Mouse (Mus musculus) embryonic facial prominence, embryonic 14.5 days (tissue): ENCODE results near the gene Scrn2. TPM values are rescaled to one million over a fixed set of nuclear protein-coding genes. Genes with fewer than 3 reads are reported as not detected.
A peak's percentile ranks its signal among the peaks of the same experiment; 100 is the strongest.

Experiments
- ATAC-seq: fragments of 200-750 bp; cut with Nextera tagmentation; 2 replicates; pipeline ENCODE4 v1.8.0; 2017; ENCODE audit warnings: low read depth, moderate number of reproducible peaks, moderate TSS enrichment
- DNase-seq: peaks from one replicate; pipeline ENCODE4 v3.0.0-alpha.2; 2015; ENCODE audit warnings: low spot score
- H3K27ac ChIP-seq: fragments of 300-500 bp; sonication (generic); replicated peaks from 2 replicates; pipeline ENCODE4 v1.5.1; 2014; ENCODE audit warnings: low read depth, mild to moderate bottlenecking, low read length, moderate library complexity
- H3K27me3 ChIP-seq: fragments of 300-500 bp; sonication (generic); replicated peaks from 2 replicates; pipeline ENCODE4 v1.6.1; 2014; ENCODE audit warnings: low read length; ENCODE audit not compliant: control insufficient read depth, insufficient read depth
- H3K36me3 ChIP-seq: fragments of 300-500 bp; sonication (generic); 2 replicates; pipeline ENCODE4 v1.6.1; 2014; ENCODE audit warnings: low read length, mixed read lengths; ENCODE audit not compliant: control insufficient read depth, insufficient read depth
- H3K4me1 ChIP-seq: fragments of 300-500 bp; sonication (generic); 2 replicates; pipeline ENCODE4 v1.6.1; 2014; ENCODE audit warnings: antibody characterized with exemption, low read length; ENCODE audit not compliant: control insufficient read depth, insufficient read depth
- H3K4me2 ChIP-seq: fragments of 300-500 bp; sonication (generic); 2 replicates; pipeline ENCODE4 v1.6.1; 2014; ENCODE audit warnings: low read depth, mild to moderate bottlenecking, low read length, moderate library complexity, mixed read lengths
- H3K4me3 ChIP-seq: fragments of 300-500 bp; sonication (generic); 2 replicates; pipeline ENCODE4 v1.5.1; 2014; ENCODE audit warnings: low read depth, mild to moderate bottlenecking, low read length
- H3K9ac ChIP-seq: fragments of 300-500 bp; sonication (generic); 2 replicates; pipeline ENCODE4 v1.6.1; 2014; ENCODE audit warnings: low read depth, mild to moderate bottlenecking, low read length, moderate library complexity, mixed read lengths
- H3K9me3 ChIP-seq: fragments of 300-500 bp; sonication (generic); 2 replicates; pipeline ENCODE4 v1.6.1; 2016; ENCODE audit warnings: low read length; ENCODE audit not compliant: control insufficient read depth
- WGBS: fragments of 180-500 bp; shearing (Covaris S2); extraction: QIAGEN DNeasy Blood & Tissue Kit; methylation state at CpG from one replicate; pipeline ENCODE4 v1.1.7; 2014; 5-methylcytosine and 5-hydroxymethylcytosine counted together
- polyA plus RNA-seq: library from polyadenylated mRNA; unstranded; fragments of >200 nt; fragmentation: Nextera tagmentation; extraction: Ambion mirVana; gene quantifications from 2 replicates; pipeline ENCODE4 v1.2.1, GENCODE M21; 2014

Scrn2 gene
- polyA plus RNA-seq, 1 experiment from 2014 or later: 14.7 TPM

DNA sequence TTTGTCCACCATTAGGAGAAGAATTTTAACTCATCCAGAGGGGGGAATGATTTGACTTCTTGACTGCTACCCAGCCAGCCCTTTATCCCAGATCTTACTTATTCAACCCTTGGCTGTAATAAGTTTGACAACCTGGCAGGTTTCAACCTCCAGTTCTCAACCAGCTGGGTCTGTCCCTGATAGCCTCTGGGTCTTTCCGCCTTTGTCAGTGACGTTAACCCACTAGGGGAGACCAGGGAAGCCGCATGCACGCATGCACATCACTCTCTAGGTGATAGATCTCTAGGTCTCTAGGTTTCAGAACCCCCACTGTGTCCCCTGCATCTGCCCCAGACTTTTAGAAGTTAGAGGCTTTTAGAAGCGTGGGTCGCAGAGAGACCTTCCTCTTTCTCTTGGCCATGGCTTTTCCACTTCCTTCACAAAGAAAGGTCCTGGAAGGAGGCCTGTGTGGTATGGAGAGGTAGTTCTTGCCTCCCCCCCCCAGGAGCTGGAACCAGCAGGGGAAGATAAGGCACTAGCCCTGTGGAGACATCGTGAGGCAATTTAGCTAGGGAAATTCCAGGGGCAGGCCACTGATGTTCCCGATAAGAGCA, 20.4 kb upstream of the Scrn2 start:
- no peak for ATAC-seq

DNA sequence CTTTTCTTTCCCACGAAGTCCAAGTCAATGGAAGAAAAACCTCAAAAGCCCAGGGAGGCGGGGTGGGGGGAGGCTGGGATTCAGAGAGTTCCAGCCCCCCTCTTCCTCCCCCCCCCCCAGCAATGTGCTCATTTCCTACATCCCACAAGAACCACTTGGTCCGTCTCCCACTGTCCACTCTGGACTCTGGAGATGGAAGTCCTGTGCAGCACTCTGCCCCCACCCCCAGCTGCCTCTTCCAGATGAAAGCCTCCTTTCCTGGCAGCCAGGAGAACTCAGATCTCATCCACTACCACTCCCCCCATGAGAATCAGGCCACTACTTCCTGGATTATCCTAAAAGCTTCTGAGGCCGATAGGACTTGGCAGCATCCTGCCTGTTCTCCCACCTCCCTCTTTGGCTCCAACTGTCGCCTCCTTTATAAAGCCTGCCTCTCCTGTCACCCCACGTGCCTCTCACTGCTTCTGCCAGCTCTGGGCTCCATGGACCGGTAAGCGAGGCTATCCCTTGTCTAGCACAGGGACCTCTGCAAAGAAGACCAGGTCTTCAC, 16.5 kb upstream of the Scrn2 start, which contains the start of gene Sp6:
Gene Sp6 (plus strand): TSS at position 274 of the 550 bp plus-strand sequence.
- Histone ChIP-seq H3K9ac (no peak within 1 kb of the TSS), H3K27me3 (peaks cover 59% of the 10 kb centered on the region), H3K9me3 (no peaks in the 10 kb centered on the region), H3K36me3 (no peaks in the 10 kb centered on the region), H3K4me1 (no peaks in the 10 kb centered on the region), H3K27ac (no peak within 1 kb of the TSS), H3K4me3 (no peak within 1 kb of the TSS), H3K4me2 (no peak within 1 kb of the TSS)
- DNase-seq (peak; percentile 33), ATAC-seq (no peak)
- 34% methylated on average over 8 of the region's 8 CpGs for WGBS

More for the DNA sequence above, 20.4 kb upstream of the Scrn2 start:
- no peak for DNase-seq
- Histone ChIP-seq H3K36me3 (no peaks in the 10 kb centered on the region), H3K4me2 (no peak overlapping the region), H3K27ac (no peak overlapping the region), H3K27me3 (peaks cover 29% of the 10 kb centered on the region), H3K4me1 (no peaks in the 10 kb centered on the region), H3K9me3 (no peaks in the 10 kb centered on the region), H3K4me3 (no peak overlapping the region), H3K9ac (no peak overlapping the region)
- 47% methylated on average over 8 of the region's 8 CpGs for WGBS

DNA sequence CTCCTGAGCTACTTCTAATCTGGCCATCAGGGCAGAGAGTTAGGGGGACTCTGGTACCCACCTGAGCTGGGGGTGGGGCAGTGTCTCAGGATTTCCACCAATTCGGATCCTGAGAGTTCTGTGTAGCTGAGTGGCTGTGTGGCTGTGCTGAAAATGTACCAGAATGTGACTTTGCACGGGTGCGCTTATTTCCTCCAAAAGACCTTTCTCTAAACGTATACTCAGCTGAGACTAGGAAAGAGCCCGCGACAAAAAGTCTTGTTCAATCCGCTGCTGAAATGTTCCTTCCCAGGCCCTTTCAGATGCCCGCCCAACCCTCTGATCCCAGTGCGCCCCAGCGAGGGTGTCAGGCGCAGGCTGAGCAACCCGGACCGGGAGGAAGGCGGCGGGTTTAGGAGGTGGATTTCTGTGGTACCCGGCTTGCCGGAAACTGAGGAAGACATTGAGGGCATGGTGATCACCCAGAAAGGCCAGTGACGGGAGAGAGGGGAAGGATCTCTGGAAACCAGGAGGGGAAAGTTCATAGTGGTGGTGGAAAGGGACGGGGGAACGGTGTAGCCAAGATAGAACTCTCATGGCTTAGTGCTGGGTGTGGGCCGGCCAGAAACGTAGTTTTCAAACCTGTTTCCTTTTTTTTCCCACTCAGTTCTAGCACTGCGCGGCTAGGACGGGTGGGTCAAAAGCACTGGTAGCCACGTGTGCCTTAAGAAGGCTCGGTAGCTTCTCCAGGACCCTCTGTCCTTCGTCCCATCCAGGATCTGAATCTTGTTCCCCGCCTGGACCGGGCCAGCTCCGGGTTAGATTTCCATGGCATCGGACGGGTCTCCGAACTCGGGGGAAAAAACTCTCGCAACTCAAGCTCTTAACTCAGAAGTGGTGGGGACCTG, 11.8 kb upstream of the Scrn2 start:
- no peak for ATAC-seq
- no peak for DNase-seq
- H3K9ac ChIP-seq: 0 out of 2 replicates have a peak overlapping the region, but pooled peaks have one; percentile 55
- no peaks in the 10 kb centered on the region for H3K36me3 ChIP-seq
- under 1% methylated on average over 36 of the region's 36 CpGs for WGBS
- no peaks in the 10 kb centered on the region for H3K9me3 ChIP-seq
- H3K27ac ChIP-seq: no peak overlapping the region
- peaks cover 7% of the 10 kb centered on the region for H3K4me1 ChIP-seq
- H3K27me3 ChIP-seq: peaks cover 91% of the 10 kb centered on the region
- H3K4me2 ChIP-seq: peak overlapping the region; percentile 56
- H3K4me3 ChIP-seq: peak overlapping the region; percentile 41

DNA sequence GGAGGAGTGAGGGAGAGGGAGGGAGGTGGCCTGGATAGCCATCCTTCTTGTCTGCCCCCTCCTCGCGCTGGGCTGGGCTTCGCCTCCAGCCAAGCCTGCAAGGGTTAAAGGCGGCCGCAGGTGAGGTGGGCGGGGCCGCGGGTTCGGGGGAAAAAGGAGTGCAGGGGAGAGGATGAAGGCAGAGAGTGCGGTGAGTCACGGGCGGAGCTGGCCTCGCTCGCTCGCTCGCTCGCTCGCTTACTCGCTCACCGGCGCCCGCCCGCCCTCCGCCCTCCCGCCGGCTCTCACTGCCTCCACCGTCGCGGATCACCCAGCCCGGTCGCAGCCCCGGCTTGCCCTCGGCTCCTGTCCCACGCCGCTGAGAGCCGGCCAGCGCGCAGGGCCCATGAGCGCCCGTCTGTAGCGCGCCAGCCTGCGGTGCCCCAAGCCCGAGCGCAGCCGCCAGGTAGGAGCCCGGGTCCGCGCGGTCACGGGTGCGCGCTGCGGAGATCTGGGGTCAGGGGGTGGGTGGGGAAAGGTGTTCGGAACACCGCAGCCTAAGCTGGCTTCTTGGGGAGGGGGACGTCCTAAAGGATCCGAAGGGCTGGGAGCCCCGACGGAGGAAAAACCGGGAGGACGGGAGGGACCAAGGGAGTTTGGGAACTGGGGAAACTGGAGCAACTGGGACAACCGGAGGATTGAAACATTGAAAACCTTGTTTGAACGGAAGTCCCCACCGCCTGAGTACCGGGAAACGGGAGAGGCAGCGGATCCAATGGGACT, 11.0 kb upstream of the Scrn2 start:
- Histone ChIP-seq H3K36me3 (no peaks in the 10 kb centered on the region), H3K4me3 (peak overlapping the region; percentile 41), H3K27ac (no peak overlapping the region), H3K9me3 (no peaks in the 10 kb centered on the region), H3K27me3 (peaks cover 95% of the 10 kb centered on the region), H3K9ac (peak overlapping the region; percentile 55), H3K4me2 (peak overlapping the region; percentile 56), H3K4me1 (peaks cover 7% of the 10 kb centered on the region)
- DNase-seq (no peak), ATAC-seq (no peak)
- 1% methylated on average over 38 of the region's 68 CpGs for WGBS

DNA sequence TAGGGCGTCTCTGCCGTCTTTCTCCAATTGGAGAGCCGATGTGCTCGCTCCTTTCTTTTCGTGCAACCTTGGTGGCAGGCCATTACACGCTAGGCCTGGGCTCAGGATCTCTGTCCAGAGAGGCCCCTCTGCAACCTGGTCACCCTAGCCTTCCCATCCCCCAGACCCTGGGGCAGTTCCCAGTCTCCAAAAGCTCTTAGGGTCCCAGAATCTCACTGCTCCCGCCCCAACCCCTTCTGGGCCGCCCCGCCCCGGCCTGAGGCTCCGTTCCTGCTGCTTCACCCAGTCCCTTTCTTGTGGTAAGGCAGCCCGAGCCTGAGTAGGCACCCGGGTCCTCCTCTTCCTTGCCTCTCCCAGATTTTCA, 10.4 kb upstream of the Scrn2 start:
- peaks cover 7% of the 10 kb centered on the region for H3K4me1 ChIP-seq
- H3K9me3 ChIP-seq: no peaks in the 10 kb centered on the region
- H3K4me3 ChIP-seq: peak overlapping the region; percentile 41
- H3K27me3 ChIP-seq: peaks cover 95% of the 10 kb centered on the region
- H3K9ac ChIP-seq: no peak overlapping the region
- H3K27ac ChIP-seq: no peak overlapping the region
- H3K4me2 ChIP-seq: peak overlapping the region; percentile 56
- ATAC-seq (no peak), DNase-seq (no peak)
- H3K36me3 ChIP-seq: no peaks in the 10 kb centered on the region
- 1% methylated on average over 12 of the region's 13 CpGs for WGBS

DNA sequence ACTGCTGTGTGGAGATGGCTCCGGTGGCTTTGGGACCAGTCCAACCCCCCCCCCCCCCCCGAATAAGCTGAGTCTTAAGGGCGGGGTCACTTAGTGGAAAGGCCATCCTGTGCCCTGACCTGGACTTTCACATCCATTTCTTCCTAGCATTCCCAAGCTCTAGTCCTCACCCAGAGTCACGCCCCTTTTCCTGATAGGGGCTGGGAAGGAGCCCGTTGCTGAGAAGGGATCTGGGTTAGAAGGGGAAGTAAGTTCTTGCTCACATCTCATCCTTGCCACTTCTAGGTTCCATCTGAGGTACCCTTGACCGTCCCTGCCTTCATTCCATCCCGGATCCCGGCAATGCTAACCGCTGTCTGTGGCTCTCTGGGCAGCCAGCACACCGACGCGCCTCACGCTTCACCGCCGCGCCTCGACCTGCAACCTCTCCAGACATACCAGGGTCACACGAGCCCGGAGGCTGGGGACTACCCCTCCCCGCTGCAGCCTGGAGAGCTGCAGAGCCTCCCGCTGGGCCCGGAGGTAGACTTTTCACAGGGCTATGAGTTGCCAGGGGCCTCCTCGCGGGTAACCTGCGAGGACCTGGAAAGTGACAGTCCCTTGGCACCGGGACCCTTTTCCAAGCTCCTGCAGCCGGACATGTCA, 8.5 kb upstream of the Scrn2 start:
- Histone ChIP-seq H3K36me3 (no peaks in the 10 kb centered on the region), H3K27me3 (peaks cover 85% of the 10 kb centered on the region), H3K4me3 (peak overlapping the region; percentile 56), H3K9ac (peak overlapping the region; percentile 61), H3K9me3 (no peaks in the 10 kb centered on the region), H3K27ac (no peak overlapping the region), H3K4me2 (peak overlapping the region; percentile 88), H3K4me1 (peaks cover 14% of the 10 kb centered on the region)
- WGBS: under 1% methylated on average over 17 of the region's 27 CpGs
- no peak; the same call in 1 of the 2 replicates for ATAC-seq
- no peak for DNase-seq

DNA sequence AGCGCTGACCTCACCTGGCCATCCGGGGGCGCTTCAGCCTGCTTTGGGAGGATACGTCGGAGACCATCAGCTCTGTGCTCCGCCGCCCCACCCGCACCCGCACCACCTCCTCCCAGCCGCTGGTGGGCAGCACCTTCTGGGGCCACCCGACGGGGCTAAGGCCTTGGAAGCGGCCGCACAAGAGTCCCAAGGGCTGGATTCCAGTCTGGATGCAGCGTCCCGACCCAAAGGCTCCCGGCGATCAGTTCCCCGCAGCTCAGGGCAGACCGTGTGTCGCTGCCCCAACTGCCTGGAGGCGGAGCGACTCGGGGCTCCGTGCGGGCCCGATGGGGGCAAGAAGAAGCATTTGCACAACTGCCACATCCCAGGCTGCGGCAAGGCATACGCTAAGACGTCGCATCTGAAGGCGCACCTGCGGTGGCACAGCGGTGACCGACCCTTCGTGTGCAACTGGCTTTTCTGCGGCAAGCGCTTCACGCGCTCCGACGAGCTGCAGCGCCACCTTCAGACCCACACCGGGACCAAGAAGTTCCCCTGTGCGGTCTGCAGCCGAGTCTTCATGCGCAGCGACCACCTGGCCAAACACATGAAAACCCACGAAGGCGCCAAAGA, 7.8 kb upstream of the Scrn2 start:
- no peaks in the 10 kb centered on the region for H3K9me3 ChIP-seq
- WGBS: 0% methylated on average over 18 of the region's 50 CpGs
- peaks cover 78% of the 10 kb centered on the region for H3K27me3 ChIP-seq
- H3K4me1 ChIP-seq: peaks cover 14% of the 10 kb centered on the region
- peak overlapping the region; percentile 88 for H3K4me2 ChIP-seq
- peak; percentile 64 for ATAC-seq
- peak; percentile 77 for DNase-seq
- no peaks in the 10 kb centered on the region for H3K36me3 ChIP-seq
- peak overlapping the region; percentile 56 for H3K4me3 ChIP-seq
- peak overlapping the region; percentile 61 for H3K9ac ChIP-seq
- no peak overlapping the region for H3K27ac ChIP-seq
